In genomic region chr3:146964384-146964783, GRCm38 (mm10) we compare ENCODE assay signal across 30 mouse cellular contexts.
DNase-seq lines count a peak whose midpoint lies in the region; ATAC-seq and TF ChIP-seq lines count a peak whose summit lies in the region.
"Had no signal": no experiment of that assay in that cellular context is flagged by ENCODE, and none has a peak within 500 bp of the region (broad histone marks: within the 10 kb centered on the region; RNA-seq: fewer than 3 reads in every experiment).

No protein-coding gene starts in this region.

- TF ChIP-seq CTCF in MEL (IDR thresholded peaks at IDR 0.05 in 2 of 3, conservative IDR thresholded peaks at IDR 0.05 in 1 of 3; ENCODE audit: control insufficient read depth in 1 of 3, insufficient read depth in 1 of 3, low read depth in 2 of 3, low read length in 3 of 3, poor library complexity in 1 of 3, severe bottlenecking in 1 of 3) = no peak

- WGBS in forebrain, embryonic 10.5 days = 94% methylated on average over 3 of the region's 3 CpGs

- no peaks in the 10 kb centered on the region for H3K27me3 ChIP-seq in MEL (ENCODE audit: control insufficient read depth in 1 of 2, insufficient read depth in 2 of 2, low read length in 2 of 2)
- H3K27me3 ChIP-seq in forebrain, embryonic 10.5 days (ENCODE audit: poor library complexity, severe bottlenecking) = no peaks in the 10 kb centered on the region
- H3K27me3 ChIP-seq: embryonic facial prominence, embryonic 13.5 days; forebrain, embryonic 13.5 days; heart, embryonic 12.5 days; heart, embryonic 15.5 days had no signal

- H3K4me3 ChIP-seq in MEL (ENCODE audit: control insufficient read depth in 1 of 2, insufficient read depth in 1 of 2, low read depth in 2 of 2, low read length in 2 of 2) = no peak overlapping the region
- no peak overlapping the region for H3K4me3 ChIP-seq in forebrain, embryonic 10.5 days
- H3K4me3 ChIP-seq: embryonic facial prominence, embryonic 10.5 days; embryonic facial prominence, embryonic 13.5 days; erythroblast, embryonic 14.5 days; forebrain, embryonic 13.5 days; heart, embryonic 12.5 days; heart, embryonic 15.5 days; hindbrain, embryonic 10.5 days had no signal

- TF ChIP-seq EP300 in MEL (IDR thresholded peaks at IDR 0.05; ENCODE audit: low read depth in 1 of 2, low read length in 2 of 2) = 0 out of 4 replicates have a peak, but pooled peaks of 1 of the 2 experiments have one; percentile 12

- no peaks in the 10 kb centered on the region for H3K36me3 ChIP-seq in MEL (ENCODE audit: control insufficient read depth in 1 of 2, insufficient read depth in 2 of 2, low read length in 2 of 2)
- H3K36me3 ChIP-seq in forebrain, embryonic 10.5 days (replicated peaks) = no peaks in the 10 kb centered on the region
- H3K36me3 ChIP-seq: embryonic facial prominence, embryonic 10.5 days; embryonic facial prominence, embryonic 13.5 days; heart, embryonic 15.5 days; hindbrain, embryonic 10.5 days had no signal

- peak; percentile 96 for ATAC-seq in granulocyte monocyte progenitor cell, adult 5-6 weeks (replicated peaks; ENCODE audit: poor library complexity, severe bottlenecking)
- ATAC-seq: forebrain, embryonic 13.5 days; forebrain, embryonic 16.5 days; hindbrain, postnatal 0 days; inflammation-experienced regulatory T-cells, adult 6 months; intestine, embryonic 16.5 days had no signal

- H3K27ac ChIP-seq in MEL (ENCODE audit: control insufficient read depth, low read depth, low read length) = no peak overlapping the region
- H3K27ac ChIP-seq in forebrain, embryonic 10.5 days = no peak overlapping the region
- H3K27ac ChIP-seq: embryonic facial prominence, embryonic 10.5 days; embryonic facial prominence, embryonic 13.5 days; forebrain, embryonic 13.5 days; heart, embryonic 15.5 days; hindbrain, embryonic 10.5 days; hindbrain, embryonic 14.5 days; hindbrain, postnatal 0 days had no signal

- no peaks in the 10 kb centered on the region for H3K79me2 ChIP-seq in MEL (ENCODE audit: control insufficient read depth, insufficient read depth, low read length, poor library complexity)

- no peaks in the 10 kb centered on the region for H3K9me3 ChIP-seq in MEL (replicated peaks; ENCODE audit: insufficient read depth, low read length)
- H3K9me3 ChIP-seq in forebrain, embryonic 10.5 days = no peaks in the 10 kb centered on the region
- H3K9me3 ChIP-seq: embryonic facial prominence, embryonic 10.5 days; embryonic facial prominence, embryonic 13.5 days; forebrain, embryonic 13.5 days; heart, embryonic 12.5 days; heart, embryonic 15.5 days; hindbrain, embryonic 10.5 days had no signal

- no peak for TF ChIP-seq RAD21 in MEL (IDR thresholded peaks at IDR 0.05; ENCODE audit: low read depth, low read length)

- no peak for TF ChIP-seq POLR2A in MEL (IDR thresholded peaks at IDR 0.05; ENCODE audit: control insufficient read depth in 1 of 2, insufficient read depth in 1 of 2, low read depth in 1 of 2, low read length in 2 of 2, poor library complexity in 1 of 2)

- DNase-seq in 416B (ENCODE audit: low read depth) (peak; percentile 2), MEL (ENCODE audit: low read depth, low spot score) (peak; percentile 63)
- no peak for DNase-seq in right cerebral cortex, postnatal 14 days
- DNase-seq in retina, postnatal 1 day = no peak
- no peak for DNase-seq in forebrain, embryonic 10.5 days (ENCODE audit: extremely low spot score, low spot score)
- DNase-seq: adrenal gland, adult 2 months; adrenal gland, postnatal 14 days; B cell, adult 2 months; cerebellum, adult 11 months; cerebellum, adult 2 months; cerebellum, adult 9-11 months; cerebellum, postnatal 25 days; embryo, embryonic 11 days; gastrocnemius, postnatal 14 days; heart, adult 18-20 months; heart, postnatal 10 days; heart, postnatal 36 days had no signal

- H3K9ac ChIP-seq in MEL (ENCODE audit: control insufficient read depth, low read depth, low read length, poor library complexity, severe bottlenecking) = no peak overlapping the region
- H3K9ac ChIP-seq: embryonic facial prominence, embryonic 13.5 days; forebrain, embryonic 13.5 days; heart, embryonic 12.5 days; heart, embryonic 15.5 days; hindbrain, embryonic 14.5 days had no signal

- H3K4me1 ChIP-seq in MEL (ENCODE audit: control insufficient read depth in 1 of 2, insufficient read depth in 2 of 2, low read length in 2 of 2) = no peaks in the 10 kb centered on the region
- no peaks in the 10 kb centered on the region for H3K4me1 ChIP-seq in forebrain, embryonic 10.5 days
- H3K4me1 ChIP-seq: embryonic facial prominence, embryonic 10.5 days; embryonic facial prominence, embryonic 13.5 days; forebrain, embryonic 13.5 days; heart, embryonic 12.5 days; heart, embryonic 15.5 days had no signal

TF ChIP-seq in MEL, 35 proteins besides CTCF, POLR2A, EP300 and RAD21:
- TF ChIP-seq CHD2 (IDR thresholded peaks at IDR 0.05; ENCODE audit: low read length) (no peak), POLR2AphosphoS5 (IDR thresholded peaks at IDR 0.05; ENCODE audit: borderline replicate concordance, low read depth, low read length) (no peak), ZC3H11A (IDR thresholded peaks at IDR 0.05; ENCODE audit: low read depth, low read length) (no peak), TAL1 (IDR thresholded peaks at IDR 0.05; ENCODE audit: low read length) (no peak), POLR2AphosphoS2 (IDR thresholded peaks at IDR 0.05; ENCODE audit: low read length) (no peak), CHD1 (IDR thresholded peaks at IDR 0.05; ENCODE audit: low read depth, low read length) (no peak), ZKSCAN1 (IDR thresholded peaks at IDR 0.05; ENCODE audit: low read depth, low read length) (no peak), UBTF (IDR thresholded peaks at IDR 0.05; ENCODE audit: borderline replicate concordance, insufficient read depth, low read depth, low read length) (no peak), KAT2A (conservative IDR thresholded peaks at IDR 0.05; ENCODE audit: low read depth, low read length) (no peak), TBP (IDR thresholded peaks at IDR 0.05; ENCODE audit: low read depth, low read length) (no peak), USF1 (IDR thresholded peaks at IDR 0.05; ENCODE audit: low read depth, low read length) (no peak)
TF ChIP-seq in MEL: peak in this region for 0.

Comparison
In these comparisons a context has a peak if more than half of its experiments do, and no peak if none do; other contexts are left out.
1. DNase-seq: peak in 416B (single experiment) and MEL (single experiment); none in right cerebral cortex, postnatal 14 days (single experiment), retina, postnatal 1 day (single experiment) and forebrain, embryonic 10.5 days (single experiment).